ENCODE assay signal across 7 mouse cellular contexts in the genomic region with DNA sequence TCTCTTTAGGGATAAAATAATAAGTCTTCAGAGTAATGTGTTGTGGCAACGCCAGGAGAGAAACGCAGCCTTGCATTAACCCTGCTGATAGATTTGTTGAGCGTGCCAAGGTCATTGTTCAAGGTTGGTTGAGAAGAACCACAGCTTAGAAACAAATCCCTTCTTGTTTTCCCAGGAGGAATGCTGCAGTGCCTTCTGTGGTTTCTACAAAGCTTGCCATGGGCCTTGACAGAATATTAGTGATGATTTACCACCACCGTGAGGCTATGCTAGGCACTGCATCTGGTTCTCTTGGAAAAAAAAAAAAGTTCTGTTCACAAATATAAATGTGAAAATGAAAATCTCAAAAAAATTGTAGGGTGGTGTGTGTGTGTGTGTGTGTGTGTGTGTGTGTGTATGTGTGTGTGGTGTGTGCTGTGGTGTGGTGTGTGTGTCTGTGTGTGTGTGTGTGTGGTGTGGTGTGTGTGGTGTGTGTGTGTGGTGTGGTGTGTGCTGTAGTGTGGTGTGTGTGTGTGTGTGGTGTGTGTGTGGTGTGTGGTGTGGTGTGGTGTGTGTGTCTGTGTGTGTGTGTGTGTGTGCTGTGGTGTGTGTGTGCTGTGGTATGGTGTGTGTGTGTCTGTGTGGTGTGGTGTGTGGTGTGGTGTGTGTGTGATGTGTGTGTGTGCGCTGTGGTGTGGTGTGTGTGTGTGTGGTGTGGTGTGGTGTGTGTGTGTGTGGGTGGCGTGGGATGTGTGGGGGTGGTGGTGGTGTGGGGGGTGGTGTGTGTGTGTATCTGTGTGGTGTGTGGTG.
A peak's percentile ranks its signal among the peaks of the same experiment; 100 is the strongest.
DNase-seq lines count a peak whose midpoint lies in the region; TF ChIP-seq lines count a peak whose summit lies in the region.

No protein-coding gene starts in this region.

- no peak for TF ChIP-seq POLR2A in brain, embryonic 14.5 days (IDR thresholded peaks at IDR 0.05; ENCODE audit: borderline replicate concordance, extremely low read depth, insufficient read depth, insufficient read length, poor library complexity, severe bottlenecking)

- intact Hi-C loops in heart, postnatal 14 days (cut with DNase I): loop anchor here (5.0 to 10.0 kb wide), 3 partner anchors 261 to 889 kb away; a partner anchor contains a TSS

- H3K9me3 ChIP-seq in forebrain, embryonic 10.5 days: no peaks in the 10 kb centered on the region

- no peaks in the 10 kb centered on the region for H3K36me3 ChIP-seq in forebrain, embryonic 10.5 days (replicated peaks)

- no peaks in the 10 kb centered on the region for H3K27me3 ChIP-seq in forebrain, embryonic 10.5 days (ENCODE audit: poor library complexity, severe bottlenecking)

- 0 out of 2 replicates have a peak, but pooled peaks cover 2% of the 10 kb centered on the region for H3K4me1 ChIP-seq in forebrain, embryonic 10.5 days

- DNase-seq in MN1 (ENCODE audit: low spot score): peak; percentile 84
- DNase-seq in brain, embryonic 14.5 days (ENCODE audit: low read depth): peak; percentile 95
- peak; percentile 43 for DNase-seq in forebrain, embryonic 10.5 days (ENCODE audit: extremely low spot score, low spot score)
- peak; percentile 51 to 70 for DNase-seq in heart, postnatal 14 days
- DNase-seq in layer of hippocampus, adult 18-20 months (ENCODE audit: low spot score in 2 of 2): peak; percentile 39 to 81
- DNase-seq in lung, postnatal 25 days (ENCODE audit: low spot score): peak; percentile 37
- peak; percentile 45 for DNase-seq in right cerebral cortex, postnatal 14 days

- H3K4me3 ChIP-seq in forebrain, embryonic 10.5 days: no peak overlapping the region

- no peak overlapping the region for H3K27ac ChIP-seq in forebrain, embryonic 10.5 days

- peak; percentile 66; the same call in 1 of the 2 replicates for TF ChIP-seq CTCF in brain, embryonic 14.5 days (IDR thresholded peaks at IDR 0.05; ENCODE audit: borderline replicate concordance, extremely low read depth, insufficient read depth, insufficient read length)

- WGBS in forebrain, embryonic 10.5 days: 47% methylated on average over 6 of the region's 6 CpGs

Comparison
In these comparisons a context has a peak if more than half of its experiments do, and no peak if none do; other contexts are left out.
1. DNase-seq: peak in every context shown above with its lines; median percentile 95 in brain, embryonic 14.5 days; 84 in MN1; 60 in heart, postnatal 14 days; 60 in layer of hippocampus, adult 18-20 months; 45 in right cerebral cortex, postnatal 14 days; 43 in forebrain, embryonic 10.5 days; 37 in lung, postnatal 25 days.